Mouse (Mus musculus): ENCODE results near the gene Oscp1. TPM values are rescaled to one million over a fixed set of nuclear protein-coding genes. Genes with fewer than 3 reads are reported as not detected.

The Oscp1 gene
- polyA plus RNA-seq, 1 experiment from 2014 or later = 13.6 TPM

- ATAC-seq (replicated peaks; ENCODE audit: low FRiP score, low read depth) (no peak), DNase-seq (ENCODE audit: low spot score) (no peak)
- Histone ChIP-seq H3K4me2 (ENCODE audit: low read length) (no peak overlapping the region), H3K27ac (no peak overlapping the region), H3K4me1 (replicated peaks; ENCODE audit: insufficient read depth, low read length) (peaks cover 5% of the 10 kb centered on the region; the same call in 1 of the 2 replicates), H3K9me3 (replicated peaks; ENCODE audit: low read length) (no peaks in the 10 kb centered on the region), H3K9ac (ENCODE audit: low read depth, low read length) (no peak overlapping the region), H3K4me3 (replicated peaks; ENCODE audit: low read depth, low read length) (no peak overlapping the region), H3K36me3 (ENCODE audit: insufficient read depth, low read length) (peaks cover 12% of the 10 kb centered on the region), H3K27me3 (ENCODE audit: insufficient read depth, low read length) (no peaks in the 10 kb centered on the region)
- 95% methylated on average over 2 of the region's 2 CpGs for WGBS
- TF ChIP-seq CTCF (IDR thresholded peaks at IDR 0.05; ENCODE audit: low read depth) = no peak
These were observed 62.1 kb downstream of the Oscp1 start for GRCm38 (mm10) chr4:126120506-126120905.

DNA sequence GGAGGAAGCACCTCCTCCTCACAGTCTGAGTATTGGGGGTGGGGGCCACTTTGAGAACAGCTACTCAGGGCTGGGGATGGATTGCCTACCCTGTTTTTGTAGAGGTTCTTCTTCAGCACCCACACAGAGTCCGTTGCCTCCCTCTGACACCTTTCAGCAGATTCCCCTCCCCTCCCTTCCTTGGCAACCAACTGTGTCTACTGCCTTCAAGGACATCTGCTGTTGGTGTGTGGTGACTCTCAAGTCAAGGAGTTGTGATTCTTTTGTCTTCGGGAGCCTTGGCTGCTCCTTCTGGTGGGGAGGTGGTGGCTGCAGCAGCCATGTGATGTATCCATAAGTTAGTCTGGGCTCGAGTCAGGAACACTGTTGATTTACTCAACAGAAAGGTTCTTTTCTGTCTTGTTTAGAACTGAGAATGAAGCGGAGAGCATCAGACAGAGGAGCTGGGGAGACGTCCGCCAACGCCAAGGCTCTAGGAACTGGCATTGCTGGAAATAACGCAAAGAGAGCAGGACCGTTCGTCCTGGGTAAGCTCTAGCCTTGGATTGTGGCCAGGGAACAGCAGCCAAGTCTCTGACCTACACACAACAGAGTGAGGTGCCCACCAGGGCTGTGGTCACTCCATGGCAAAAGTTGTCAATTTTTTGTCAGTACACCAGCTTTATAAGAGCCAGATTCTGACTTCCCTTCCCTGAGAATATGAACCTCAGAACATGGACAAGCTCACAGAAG, 65.1 kb downstream of the Oscp1 start:
- 86% methylated on average over 10 of the region's 10 CpGs for WGBS
- DNase-seq (ENCODE audit: low spot score) (no peak), ATAC-seq (replicated peaks; ENCODE audit: low FRiP score, low read depth) (no peak)
- Histone ChIP-seq H3K27me3 (ENCODE audit: insufficient read depth, low read length) (no peaks in the 10 kb centered on the region), H3K9me3 (replicated peaks; ENCODE audit: low read length) (no peaks in the 10 kb centered on the region), H3K36me3 (ENCODE audit: insufficient read depth, low read length) (peaks cover 29% of the 10 kb centered on the region), H3K4me3 (replicated peaks; ENCODE audit: low read depth, low read length) (no peak overlapping the region), H3K27ac (no peak overlapping the region), H3K9ac (ENCODE audit: low read depth, low read length) (no peak overlapping the region), H3K4me1 (replicated peaks; ENCODE audit: insufficient read depth, low read length) (no peaks in the 10 kb centered on the region; the same call in 1 of the 2 replicates), H3K4me2 (ENCODE audit: low read length) (no peak overlapping the region)
- no peak for TF ChIP-seq CTCF (IDR thresholded peaks at IDR 0.05; ENCODE audit: low read depth)

- Histone ChIP-seq H3K4me3 (replicated peaks; ENCODE audit: low read depth, low read length) (no peak overlapping the region), H3K36me3 (ENCODE audit: insufficient read depth, low read length) (peaks cover 36% of the 10 kb centered on the region), H3K9me3 (replicated peaks; ENCODE audit: low read length) (no peaks in the 10 kb centered on the region), H3K9ac (ENCODE audit: low read depth, low read length) (no peak overlapping the region), H3K4me1 (replicated peaks; ENCODE audit: insufficient read depth, low read length) (peaks cover 34% of the 10 kb centered on the region), H3K4me2 (ENCODE audit: low read length) (no peak overlapping the region), H3K27me3 (ENCODE audit: insufficient read depth, low read length) (no peaks in the 10 kb centered on the region), H3K27ac (peak overlapping the region; percentile 87)
- ATAC-seq (replicated peaks; ENCODE audit: low FRiP score, low read depth) = no peak
- 17% methylated on average over 11 of the region's 11 CpGs for WGBS
- peak; percentile 85 for DNase-seq (ENCODE audit: low spot score)
- TF ChIP-seq CTCF (IDR thresholded peaks at IDR 0.05; ENCODE audit: low read depth) = no peak
These were observed 72.1 kb downstream of the Oscp1 start for GRCm38 (mm10) chr4:126130502-126130901.

GRCm38 (mm10) chr4:126131290-126132121, 73.1 kb downstream of the Oscp1 start:
- Histone ChIP-seq H3K27me3 (ENCODE audit: insufficient read depth, low read length) (no peaks in the 10 kb centered on the region), H3K9me3 (replicated peaks; ENCODE audit: low read length) (no peaks in the 10 kb centered on the region), H3K27ac (peak overlapping the region; percentile 87), H3K4me1 (replicated peaks; ENCODE audit: insufficient read depth, low read length) (peaks cover 34% of the 10 kb centered on the region), H3K4me3 (replicated peaks; ENCODE audit: low read depth, low read length) (no peak overlapping the region), H3K9ac (ENCODE audit: low read depth, low read length) (no peak overlapping the region), H3K36me3 (ENCODE audit: insufficient read depth, low read length) (peaks cover 33% of the 10 kb centered on the region), H3K4me2 (ENCODE audit: low read length) (no peak overlapping the region)
- no peak for TF ChIP-seq CTCF (IDR thresholded peaks at IDR 0.05; ENCODE audit: low read depth)
- peak; percentile 64 for ATAC-seq (replicated peaks; ENCODE audit: low FRiP score, low read depth)
- DNase-seq (ENCODE audit: low spot score) = peak; percentile 74
- 44% methylated on average over 10 of the region's 10 CpGs for WGBS

- no peak for ATAC-seq (replicated peaks; ENCODE audit: low FRiP score, low read depth)
- Histone ChIP-seq H3K4me2 (ENCODE audit: low read length) (no peak overlapping the region), H3K27ac (peak overlapping the region; percentile 87), H3K27me3 (ENCODE audit: insufficient read depth, low read length) (no peaks in the 10 kb centered on the region), H3K36me3 (ENCODE audit: insufficient read depth, low read length) (peaks cover 40% of the 10 kb centered on the region), H3K9me3 (replicated peaks; ENCODE audit: low read length) (no peaks in the 10 kb centered on the region), H3K4me3 (replicated peaks; ENCODE audit: low read depth, low read length) (no peak overlapping the region), H3K9ac (ENCODE audit: low read depth, low read length) (no peak overlapping the region), H3K4me1 (replicated peaks; ENCODE audit: insufficient read depth, low read length) (peaks cover 34% of the 10 kb centered on the region)
- no peak for DNase-seq (ENCODE audit: low spot score)
- WGBS = 52% methylated on average over 6 of the region's 6 CpGs
- no peak for TF ChIP-seq CTCF (IDR thresholded peaks at IDR 0.05; ENCODE audit: low read depth)
These were observed 74.4 kb downstream of the Oscp1 start for GRCm38 (mm10) chr4:126132636-126133264.

- Histone ChIP-seq H3K4me1 (replicated peaks; ENCODE audit: insufficient read depth, low read length) (peaks cover 34% of the 10 kb centered on the region), H3K4me2 (ENCODE audit: low read length) (no peak overlapping the region), H3K27me3 (ENCODE audit: insufficient read depth, low read length) (no peaks in the 10 kb centered on the region), H3K9me3 (replicated peaks; ENCODE audit: low read length) (no peaks in the 10 kb centered on the region), H3K36me3 (ENCODE audit: insufficient read depth, low read length) (peaks cover 37% of the 10 kb centered on the region), H3K27ac (no peak overlapping the region), H3K9ac (ENCODE audit: low read depth, low read length) (no peak overlapping the region), H3K4me3 (replicated peaks; ENCODE audit: low read depth, low read length) (no peak overlapping the region)
- ATAC-seq (replicated peaks; ENCODE audit: low FRiP score, low read depth) (no peak), DNase-seq (ENCODE audit: low spot score) (no peak)
- 93% methylated on average over 4 of the region's 4 CpGs for WGBS
- no peak for TF ChIP-seq CTCF (IDR thresholded peaks at IDR 0.05; ENCODE audit: low read depth)
These were observed 75.9 kb downstream of the Oscp1 start for GRCm38 (mm10) chr4:126134236-126134635.

All from kidney, postnatal 0 days (tissue).